Mouse (Mus musculus): ENCODE results near the gene Anks1.

GRCm38 (mm10) chr17:27883994-27884393, 25.1 kb upstream of the Anks1 start:
- TF ChIP-seq GATA1 (IDR thresholded peaks at IDR 0.05; ENCODE audit: borderline replicate concordance, low read length) (no peak), FLI1 (IDR thresholded peaks at IDR 0.05; ENCODE audit: low read length) (no peak)

All from megakaryocyte, embryonic 14.5 days (primary cell).